10 mouse cellular contexts compared by ENCODE assay signal in the genomic region with DNA sequence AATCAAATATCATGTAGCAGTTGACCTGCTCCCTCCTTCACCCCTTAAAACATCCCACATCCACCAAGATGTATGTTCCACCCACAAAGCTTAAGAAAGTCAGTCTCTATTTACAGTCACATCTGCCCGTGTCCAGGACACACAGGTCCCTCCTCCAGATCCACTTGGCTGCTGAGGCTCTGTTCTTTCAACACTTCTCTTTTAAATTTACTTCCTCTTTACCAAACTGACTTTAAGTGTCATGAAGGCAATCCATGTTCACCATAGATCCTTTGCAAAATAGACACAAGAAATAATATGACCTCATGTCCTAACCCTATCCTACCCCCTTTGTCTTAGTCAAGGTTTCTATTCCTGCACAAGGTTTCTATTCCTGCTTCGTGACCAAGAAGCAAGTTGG.
DNase-seq lines count a peak whose midpoint lies in the region; ATAC-seq and TF ChIP-seq lines count a peak whose summit lies in the region.
"Had no signal": no experiment of that assay in that cellular context is flagged by ENCODE, and none has a peak within 500 bp of the region (broad histone marks: within the 10 kb centered on the region; RNA-seq: fewer than 3 reads in every experiment).

No protein-coding gene starts in this region.

- H3K36me3 ChIP-seq in forebrain, embryonic 15.5 days: no peaks in the 10 kb centered on the region
- no peaks in the 10 kb centered on the region for H3K36me3 ChIP-seq in forebrain, embryonic 11.5 days (ENCODE audit: control insufficient read depth, insufficient read depth, low read length)
- H3K36me3 ChIP-seq in intestine, embryonic 14.5 days (ENCODE audit: control insufficient read depth, insufficient read depth, low read length): no peaks in the 10 kb centered on the region
- H3K36me3 ChIP-seq in intestine, postnatal 0 days (ENCODE audit: control insufficient read depth, insufficient read depth): no peaks in the 10 kb centered on the region
- no peaks in the 10 kb centered on the region for H3K36me3 ChIP-seq in neural tube, embryonic 13.5 days
- H3K36me3 ChIP-seq: liver, embryonic 13.5 days had no signal

- H3K4me2 ChIP-seq in forebrain, embryonic 15.5 days (replicated peaks): no peak overlapping the region
- H3K4me2 ChIP-seq in forebrain, embryonic 11.5 days (ENCODE audit: low read depth, low read length, severe bottlenecking): no peak overlapping the region
- no peak overlapping the region for H3K4me2 ChIP-seq in intestine, embryonic 14.5 days (ENCODE audit: low read length)
- no peak overlapping the region for H3K4me2 ChIP-seq in intestine, postnatal 0 days (replicated peaks; ENCODE audit: low read depth)
- H3K4me2 ChIP-seq in neural tube, embryonic 13.5 days: no peak overlapping the region
- H3K4me2 ChIP-seq: liver, embryonic 13.5 days had no signal

- H3K9ac ChIP-seq in forebrain, embryonic 15.5 days (replicated peaks): no peak overlapping the region
- no peak overlapping the region for H3K9ac ChIP-seq in forebrain, embryonic 11.5 days (ENCODE audit: low read length)
- H3K9ac ChIP-seq in intestine, embryonic 14.5 days (ENCODE audit: low read length): no peak overlapping the region
- no peak overlapping the region for H3K9ac ChIP-seq in intestine, postnatal 0 days (ENCODE audit: low read depth, low read length)
- H3K9ac ChIP-seq in neural tube, embryonic 13.5 days: no peak overlapping the region
- H3K9ac ChIP-seq: liver, embryonic 13.5 days had no signal

- no peak for TF ChIP-seq CTCF in intestine, postnatal 0 days (IDR thresholded peaks at IDR 0.05; ENCODE audit: low read depth)

- DNase-seq in forebrain, embryonic 11.5 days (ENCODE audit: low spot score): no peak
- DNase-seq in intestine, embryonic 14.5 days (ENCODE audit: low spot score): no peak
- no peak for DNase-seq in neural tube, embryonic 10.5 days (ENCODE audit: extremely low spot score, low spot score)
- no peak for DNase-seq in embryo, embryonic 11 days
- DNase-seq in left cerebral cortex, adult 18-20 months (ENCODE audit: low spot score in 2 of 2): no peak
- DNase-seq: liver, embryonic 13.5 days had no signal

- H3K4me3 ChIP-seq in forebrain, embryonic 15.5 days: no peak overlapping the region
- no peak overlapping the region for H3K4me3 ChIP-seq in forebrain, embryonic 11.5 days (ENCODE audit: low read depth, low read length)
- no peak overlapping the region for H3K4me3 ChIP-seq in intestine, embryonic 14.5 days (ENCODE audit: low read depth, low read length)
- H3K4me3 ChIP-seq in intestine, postnatal 0 days (ENCODE audit: low read depth, low read length): no peak overlapping the region
- no peak overlapping the region for H3K4me3 ChIP-seq in neural tube, embryonic 13.5 days
- H3K4me3 ChIP-seq: liver, embryonic 13.5 days had no signal

- ATAC-seq in forebrain, embryonic 15.5 days (replicated peaks): no peak
- no peak for ATAC-seq in forebrain, embryonic 11.5 days (replicated peaks; ENCODE audit: low FRiP score)
- 0 out of 2 replicates have a peak, but pooled peaks have one; percentile 6 for ATAC-seq in intestine, embryonic 14.5 days (replicated peaks; ENCODE audit: low FRiP score, low TSS enrichment, low read depth)
- no peak for ATAC-seq in intestine, postnatal 0 days
- ATAC-seq in neural tube, embryonic 13.5 days (ENCODE audit: low read depth): no peak

- H3K9me3 ChIP-seq in forebrain, embryonic 15.5 days: no peaks in the 10 kb centered on the region
- no peaks in the 10 kb centered on the region for H3K9me3 ChIP-seq in forebrain, embryonic 11.5 days (ENCODE audit: control insufficient read depth, low read length)
- H3K9me3 ChIP-seq in intestine, embryonic 14.5 days (ENCODE audit: control insufficient read depth, low read length): no peaks in the 10 kb centered on the region
- H3K9me3 ChIP-seq in intestine, postnatal 0 days (ENCODE audit: control insufficient read depth): no peaks in the 10 kb centered on the region
- no peaks in the 10 kb centered on the region for H3K9me3 ChIP-seq in neural tube, embryonic 13.5 days
- H3K9me3 ChIP-seq: liver, embryonic 13.5 days had no signal

- 90% methylated on average over 2 of the region's 2 CpGs for WGBS in forebrain, embryonic 15.5 days
- WGBS in forebrain, embryonic 11.5 days: 83% methylated on average over 2 of the region's 2 CpGs
- WGBS in intestine, embryonic 14.5 days: 37% methylated on average over 2 of the region's 2 CpGs
- WGBS in intestine, postnatal 0 days: 55% methylated on average over 2 of the region's 2 CpGs
- WGBS in neural tube, embryonic 13.5 days: 89% methylated on average over 2 of the region's 2 CpGs

- no peaks in the 10 kb centered on the region for H3K27me3 ChIP-seq in forebrain, embryonic 15.5 days
- H3K27me3 ChIP-seq in forebrain, embryonic 11.5 days (ENCODE audit: control insufficient read depth, insufficient read depth, low read length): no peaks in the 10 kb centered on the region
- no peaks in the 10 kb centered on the region for H3K27me3 ChIP-seq in intestine, embryonic 14.5 days (replicated peaks; ENCODE audit: control insufficient read depth, insufficient read depth, low read length)
- no peaks in the 10 kb centered on the region for H3K27me3 ChIP-seq in intestine, postnatal 0 days (replicated peaks; ENCODE audit: control insufficient read depth, insufficient read depth, low read length)
- H3K27me3 ChIP-seq in neural tube, embryonic 13.5 days: no peaks in the 10 kb centered on the region
- H3K27me3 ChIP-seq: liver, embryonic 13.5 days; Patski had no signal

- H3K27ac ChIP-seq in forebrain, embryonic 15.5 days (replicated peaks): peak overlapping the region; percentile 69
- H3K27ac ChIP-seq in forebrain, embryonic 11.5 days (ENCODE audit: low read depth, low read length): no peak overlapping the region
- peak overlapping the region; percentile 87 for H3K27ac ChIP-seq in intestine, embryonic 14.5 days (ENCODE audit: low read depth)
- no peak overlapping the region for H3K27ac ChIP-seq in intestine, postnatal 0 days (ENCODE audit: low read depth, low read length)
- peak overlapping the region; percentile 81 for H3K27ac ChIP-seq in neural tube, embryonic 13.5 days (replicated peaks)
- H3K27ac ChIP-seq: liver, embryonic 13.5 days had no signal

- peaks cover 23% of the 10 kb centered on the region for H3K4me1 ChIP-seq in forebrain, embryonic 15.5 days
- peaks cover 5% of the 10 kb centered on the region; the same call in 1 of the 2 replicates for H3K4me1 ChIP-seq in forebrain, embryonic 11.5 days (replicated peaks; ENCODE audit: control insufficient read depth, insufficient read depth, low read length)
- peaks cover 59% of the 10 kb centered on the region for H3K4me1 ChIP-seq in intestine, embryonic 14.5 days (replicated peaks; ENCODE audit: control insufficient read depth, insufficient read depth, low read length)
- no peaks in the 10 kb centered on the region for H3K4me1 ChIP-seq in intestine, postnatal 0 days (replicated peaks; ENCODE audit: control insufficient read depth, insufficient read depth, low read length)
- H3K4me1 ChIP-seq in neural tube, embryonic 13.5 days (replicated peaks): peaks cover 73% of the 10 kb centered on the region
- H3K4me1 ChIP-seq: liver, embryonic 13.5 days had no signal

Comparison
In these comparisons a context has a peak if more than half of its experiments do, and no peak if none do; other contexts are left out.
1. H3K27ac ChIP-seq: peak in forebrain, embryonic 15.5 days (single experiment), intestine, embryonic 14.5 days (single experiment) and neural tube, embryonic 13.5 days (single experiment); none in forebrain, embryonic 11.5 days (single experiment) and intestine, postnatal 0 days (single experiment).